Mouse (Mus musculus) heart, embryonic 12.5 days (tissue): ENCODE measurements at regions not wholly inside any gene's neighbourhood (a gene's known extent, or its start where the extent isn't known, plus 50 kb on each side); places are given as distances from the start of the nearest gene placed in this dataset.

Experiments
- ATAC-seq: fragments of 200-750 bp; cut with Nextera tagmentation; 2 replicates; pipeline ENCODE4 v1.8.0; 2017; ENCODE audit warnings: moderate TSS enrichment, moderate library complexity; ENCODE audit not compliant: insufficient number of reproducible peaks, low FRiP score
- H3K27ac ChIP-seq: fragments of 300-500 bp; sonication (generic); 2 replicates; pipeline ENCODE4 v1.5.1; 2016; ENCODE audit warnings: mild to moderate bottlenecking, moderate library complexity; ENCODE audit not compliant: poor library complexity, severe bottlenecking
- H3K27me3 ChIP-seq: fragments of 300-500 bp; sonication (generic); replicated peaks from 2 replicates; pipeline ENCODE4 v1.6.1; 2016; ENCODE audit warnings: mild to moderate bottlenecking, moderate library complexity
- H3K36me3 ChIP-seq: fragments of 300-500 bp; sonication (generic); 2 replicates; pipeline ENCODE4 v1.6.1; 2016; ENCODE audit warnings: mild to moderate bottlenecking, moderate library complexity
- H3K4me1 ChIP-seq: fragments of 300-500 bp; sonication (generic); replicated peaks from 2 replicates; pipeline ENCODE4 v1.6.1; 2016; ENCODE audit warnings: mild to moderate bottlenecking
- H3K4me2 ChIP-seq: fragments of 300-500 bp; sonication (generic); 2 replicates; pipeline ENCODE4 v1.6.1; 2016; ENCODE audit warnings: mild to moderate bottlenecking, moderate library complexity
- H3K4me3 ChIP-seq: fragments of 300-500 bp; sonication (generic); 2 replicates; pipeline ENCODE4 v1.5.1; 2016; ENCODE audit warnings: mild to moderate bottlenecking
- H3K9ac ChIP-seq: fragments of 300-500 bp; sonication (generic); 2 replicates; pipeline ENCODE4 v1.6.1; 2016; ENCODE audit warnings: mild to moderate bottlenecking, moderate library complexity
- H3K9me3 ChIP-seq: fragments of 300-500 bp; sonication (generic); replicated peaks from 2 replicates; pipeline ENCODE4 v1.6.1; 2016; ENCODE audit warnings: mild to moderate bottlenecking, moderate library complexity
- WGBS: fragments of 180-500 bp; shearing (Covaris S2); methylation state at CpG from one replicate; pipeline ENCODE4 v1.1.7; 2016; 5-methylcytosine and 5-hydroxymethylcytosine counted together

DNA sequence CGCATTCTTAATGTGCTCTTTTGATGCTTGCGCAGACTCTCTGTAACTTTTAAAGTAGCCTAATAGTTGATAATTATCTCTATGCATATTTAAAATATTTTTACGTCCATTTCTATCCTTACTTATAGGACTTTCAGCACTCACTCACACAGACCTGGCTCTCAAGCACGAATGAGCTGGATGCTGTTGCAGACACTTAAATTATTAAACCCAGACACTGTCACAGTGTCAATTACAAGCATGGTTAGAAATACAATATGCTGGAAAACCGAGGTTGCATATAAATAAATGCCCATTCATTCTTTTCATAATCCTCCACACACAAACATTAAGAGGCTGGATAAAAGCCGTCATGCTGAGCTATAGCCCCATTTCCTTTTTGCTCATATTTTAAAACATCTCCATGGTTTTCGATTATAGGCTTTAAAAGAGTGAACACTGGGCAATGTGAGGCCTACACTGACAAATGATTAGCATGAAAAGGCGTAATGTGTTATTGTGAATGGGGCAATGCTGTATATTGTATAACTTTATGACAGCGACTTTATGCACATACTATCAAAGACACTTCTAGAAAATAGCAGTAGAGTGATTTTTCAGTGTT lies 566.3 kb downstream of the Pdha2 start:
- no peak overlapping the region for H3K27ac ChIP-seq
- no peaks in the 10 kb centered on the region for H3K9me3 ChIP-seq
- H3K4me1 ChIP-seq: no peaks in the 10 kb centered on the region
- H3K36me3 ChIP-seq: no peaks in the 10 kb centered on the region
- no peaks in the 10 kb centered on the region for H3K27me3 ChIP-seq
- WGBS: 76% methylated on average over 9 of the region's 9 CpGs
- no peak overlapping the region for H3K9ac ChIP-seq
- H3K4me2 ChIP-seq: no peak overlapping the region
- no peak for ATAC-seq
- no peak overlapping the region for H3K4me3 ChIP-seq

DNA sequence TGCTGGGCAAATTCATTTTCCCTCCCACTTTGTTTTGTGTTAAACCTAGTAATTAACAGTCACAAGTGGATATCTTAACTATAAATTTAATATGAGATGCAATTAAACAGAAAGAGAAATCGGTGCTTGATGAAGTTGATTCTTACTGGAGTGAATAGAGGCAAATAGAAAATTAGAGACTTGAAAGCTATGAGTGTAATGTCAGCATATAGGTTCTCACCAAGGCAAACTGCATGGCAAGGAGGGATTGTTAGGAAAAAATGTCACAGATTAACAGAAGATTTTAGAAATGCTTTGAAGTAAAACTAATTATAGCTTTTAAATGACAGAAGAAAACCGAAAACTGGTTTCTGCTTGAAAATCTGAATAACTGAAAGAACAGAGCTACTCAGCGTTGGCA lies 592.3 kb downstream of the Pdha2 start:
- 74% methylated on average over 3 of the region's 3 CpGs for WGBS
- Histone ChIP-seq H3K4me1 (no peaks in the 10 kb centered on the region), H3K9me3 (no peaks in the 10 kb centered on the region), H3K27me3 (no peaks in the 10 kb centered on the region), H3K4me3 (no peak overlapping the region), H3K36me3 (no peaks in the 10 kb centered on the region), H3K4me2 (no peak overlapping the region), H3K9ac (no peak overlapping the region), H3K27ac (no peak overlapping the region)
- no peak for ATAC-seq
